Mouse (Mus musculus) embryonic facial prominence, embryonic 11.5 days (tissue): ENCODE data around the gene H2al1m. TPM values are rescaled to one million over a fixed set of nuclear protein-coding genes. Genes with fewer than 3 reads are reported as not detected.
"Not testable (repeated sequence)": the region's sequence is repeated elsewhere in the genome, so short reads cannot be mapped to it uniquely, and the experiment has no call there.

Experiments
- ATAC-seq: fragments of 200-750 bp; cut with Nextera tagmentation; replicated peaks from 2 replicates; pipeline ENCODE4 v1.8.0; 2017; ENCODE audit warnings: low read depth; ENCODE audit not compliant: insufficient number of reproducible peaks, low FRiP score, low TSS enrichment
- DNase-seq: peaks from one replicate; pipeline ENCODE4 v3.0.0-alpha.2; 2015; ENCODE audit warnings: low spot score
- H3K27ac ChIP-seq: fragments of 300-500 bp; sonication (generic); replicated peaks from 2 replicates; pipeline ENCODE4 v1.5.1; 2014; ENCODE audit warnings: mild to moderate bottlenecking, low read depth, low read length, control low read depth
- H3K27me3 ChIP-seq: fragments of 300-500 bp; sonication (generic); 2 replicates; pipeline ENCODE4 v1.6.1; 2014; ENCODE audit warnings: mild to moderate bottlenecking, low read length, moderate library complexity, mixed read lengths; ENCODE audit not compliant: control insufficient read depth, insufficient read depth
- H3K36me3 ChIP-seq: fragments of 300-500 bp; sonication (generic); replicated peaks from 2 replicates; pipeline ENCODE4 v1.6.1; 2014; ENCODE audit warnings: low read depth, mild to moderate bottlenecking, low read length, moderate library complexity, mixed read lengths; ENCODE audit not compliant: control insufficient read depth, insufficient read depth
- H3K4me1 ChIP-seq: fragments of 300-500 bp; sonication (generic); 2 replicates; pipeline ENCODE4 v1.6.1; 2014; ENCODE audit warnings: low read length, mixed read lengths; ENCODE audit not compliant: control insufficient read depth, insufficient read depth
- H3K4me2 ChIP-seq: fragments of 300-500 bp; sonication (generic); 2 replicates; pipeline ENCODE4 v1.6.1; 2014; ENCODE audit warnings: low read depth, mild to moderate bottlenecking, control low read depth, low read length, moderate library complexity
- H3K4me3 ChIP-seq: fragments of 300-500 bp; sonication (generic); 2 replicates; pipeline ENCODE4 v1.5.1; 2014; ENCODE audit warnings: low read depth, low read length, control low read depth
- H3K9ac ChIP-seq: fragments of 300-500 bp; sonication (generic); replicated peaks from 2 replicates; pipeline ENCODE4 v1.6.1; 2014; ENCODE audit warnings: mild to moderate bottlenecking, control low read depth, low read length
- H3K9me3 ChIP-seq: fragments of 300-500 bp; sonication (generic); replicated peaks from 2 replicates; pipeline ENCODE4 v1.6.1; 2016; ENCODE audit warnings: mild to moderate bottlenecking, low read length, inconsistent platforms, mixed read lengths; ENCODE audit not compliant: control insufficient read depth
- WGBS: fragments of 180-500 bp; shearing (Covaris S2); extraction: QIAGEN DNeasy Blood & Tissue Kit; methylation state at CpG from one replicate; pipeline ENCODE4 v1.1.7; 2014; 5-methylcytosine and 5-hydroxymethylcytosine counted together
- polyA plus RNA-seq: library from polyadenylated mRNA; unstranded; fragments of >200 nt; fragmentation: Nextera tagmentation; extraction: Ambion mirVana; gene quantifications from 2 replicates; pipeline ENCODE4 v1.2.1, GENCODE M21; 2014

H2al1m gene
- not detected in 2 replicates for polyA plus RNA-seq

DNA sequence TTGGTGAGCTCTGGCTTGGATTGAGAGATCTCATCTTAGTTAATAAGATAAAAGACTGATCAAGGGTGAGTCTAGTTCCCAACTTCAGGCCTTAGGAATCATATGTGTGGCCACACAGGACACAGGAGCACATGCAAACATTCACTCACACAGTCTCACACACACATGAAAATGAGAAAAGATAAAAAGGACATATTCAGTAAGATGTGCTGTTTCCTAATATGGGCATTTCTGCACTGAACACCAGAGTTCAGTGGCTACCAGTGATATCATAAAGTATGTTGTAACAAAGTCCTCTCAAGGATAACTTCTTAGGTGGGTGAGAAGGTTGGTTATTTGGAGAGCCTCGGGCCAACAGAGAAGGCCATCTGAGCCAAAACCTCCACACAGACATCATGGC, at the start of gene H2al1m:
TSS of gene H2al1m (plus strand) at position 301 of the 400 bp plus-strand sequence.
- not testable (repeated sequence) for H3K9ac ChIP-seq, H3K27me3 ChIP-seq, H3K4me3 ChIP-seq, ATAC-seq, H3K4me2 ChIP-seq, DNase-seq, H3K27ac ChIP-seq, H3K36me3 ChIP-seq, H3K9me3 ChIP-seq, H3K4me1 ChIP-seq
- WGBS, result no CpG with 5 or more reads among the region's 1 CpGs

DNA sequence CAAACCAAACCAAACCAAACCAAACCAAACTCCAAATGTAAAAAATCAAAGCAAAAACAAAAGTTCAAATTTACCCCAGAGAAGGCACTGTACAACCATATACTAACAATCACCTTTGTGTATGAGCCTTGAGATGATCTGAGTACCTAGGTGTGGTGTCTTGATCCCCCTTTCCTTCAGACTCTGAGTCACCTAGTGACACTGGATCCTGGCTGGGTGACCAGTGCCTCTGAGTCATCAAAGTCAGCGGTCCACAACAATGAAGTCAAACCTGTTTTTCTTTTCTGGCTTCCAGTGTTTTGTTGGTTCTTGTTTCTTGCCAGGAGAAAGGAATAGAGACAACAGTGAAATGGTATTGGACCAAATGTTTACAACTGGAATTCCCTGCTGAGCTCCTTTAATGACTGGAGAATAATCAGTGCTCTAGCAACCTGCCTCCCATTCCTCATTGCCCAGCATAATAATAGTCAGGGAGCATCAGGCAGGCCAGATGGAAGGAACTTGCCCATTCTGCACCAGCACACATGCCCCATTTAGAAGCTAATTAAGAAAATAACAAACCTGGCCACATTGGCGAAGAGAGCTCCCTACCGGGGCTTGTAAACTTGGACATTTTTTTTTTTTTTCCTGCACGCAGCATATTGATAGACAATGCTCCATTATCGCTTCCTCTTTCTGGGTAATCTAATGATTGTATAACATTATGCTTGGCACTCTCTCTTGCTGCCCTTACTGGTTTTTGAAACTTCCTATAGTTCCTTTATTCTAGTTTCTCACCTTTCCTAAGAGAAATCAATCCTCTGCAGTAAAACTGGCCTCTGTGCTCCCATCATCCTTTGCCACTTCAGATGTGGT, 42.6 kb upstream of the H2al1m start:
- Histone ChIP-seq H3K9ac (no peak overlapping the region), H3K4me2 (no peak overlapping the region), H3K27ac (no peak overlapping the region), H3K27me3 (no peaks in the 10 kb centered on the region), H3K4me3 (no peak overlapping the region), H3K4me1 (no peaks in the 10 kb centered on the region), H3K9me3 (no peaks in the 10 kb centered on the region), H3K36me3 (no peaks in the 10 kb centered on the region)
- 77% methylated on average over 5 of the region's 5 CpGs for WGBS
- no peak for ATAC-seq
- no peak for DNase-seq

DNA sequence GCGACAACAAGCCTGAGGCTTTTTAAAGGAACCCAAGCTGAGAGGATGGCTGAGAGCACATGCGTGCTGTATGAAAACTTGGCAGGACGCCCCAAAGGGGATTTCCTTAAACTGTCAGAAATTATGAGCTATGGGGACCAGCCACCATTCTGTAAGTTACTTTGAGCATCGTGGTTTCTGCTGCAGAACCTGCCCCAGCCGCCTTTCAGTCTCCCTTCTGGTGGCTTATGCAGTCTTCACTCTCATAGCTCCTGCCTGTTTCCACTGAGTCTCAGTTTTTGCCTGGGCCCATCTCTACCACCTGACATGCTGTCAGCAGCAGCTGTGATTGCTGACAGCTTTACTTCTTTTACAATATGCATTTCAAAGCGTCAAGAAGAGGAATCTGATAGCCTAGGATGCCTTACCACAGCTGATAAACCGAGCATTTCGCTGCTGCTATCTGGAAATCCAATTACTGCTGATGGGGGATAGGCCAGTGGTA, 40.1 kb upstream of the H2al1m start:
- 71% methylated on average over 8 of the region's 8 CpGs for WGBS
- Histone ChIP-seq H3K4me2 (no peak overlapping the region), H3K9ac (no peak overlapping the region), H3K9me3 (no peaks in the 10 kb centered on the region), H3K27ac (no peak overlapping the region), H3K36me3 (no peaks in the 10 kb centered on the region), H3K4me3 (no peak overlapping the region), H3K4me1 (no peaks in the 10 kb centered on the region), H3K27me3 (no peaks in the 10 kb centered on the region)
- DNase-seq (no peak), ATAC-seq (no peak)

GRCm38 (mm10) chrX:9244603-9245336, 38.8 kb upstream of the H2al1m start:
- 59% methylated on average over 12 of the region's 12 CpGs for WGBS
- no peaks in the 10 kb centered on the region for H3K36me3 ChIP-seq
- no peaks in the 10 kb centered on the region for H3K27me3 ChIP-seq
- DNase-seq, result no peak
- H3K9ac ChIP-seq, result no peak overlapping the region
- no peak overlapping the region for H3K4me3 ChIP-seq
- no peak overlapping the region for H3K4me2 ChIP-seq
- H3K4me1 ChIP-seq, result no peaks in the 10 kb centered on the region
- H3K9me3 ChIP-seq, result no peaks in the 10 kb centered on the region
- H3K27ac ChIP-seq, result no peak overlapping the region
- no peak for ATAC-seq

DNA sequence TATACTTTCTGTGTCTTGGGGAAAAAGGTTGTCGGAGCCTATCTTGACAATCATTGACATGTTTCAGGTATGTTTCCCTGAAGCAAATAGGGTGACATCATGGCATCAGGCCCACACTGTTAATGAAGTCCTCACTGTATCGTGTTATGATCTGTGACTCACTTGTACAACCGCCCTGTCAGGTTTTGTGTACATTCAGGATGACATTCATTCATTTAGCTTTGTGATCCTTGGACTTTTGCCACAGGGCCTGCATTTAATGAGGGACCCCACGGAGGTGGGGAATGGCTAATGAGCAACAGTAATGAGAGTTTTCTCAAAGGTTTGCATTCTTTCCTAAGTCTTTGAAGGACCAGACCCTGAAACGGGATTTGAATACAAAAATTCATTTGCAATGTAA, 34.7 kb upstream of the H2al1m start:
- DNase-seq (no peak), ATAC-seq (no peak)
- H3K4me3 ChIP-seq, result no peak overlapping the region
- no peak overlapping the region for H3K27ac ChIP-seq
- no peaks in the 10 kb centered on the region for H3K9me3 ChIP-seq
- no peaks in the 10 kb centered on the region for H3K36me3 ChIP-seq
- no peak overlapping the region for H3K4me2 ChIP-seq
- H3K27me3 ChIP-seq, result no peaks in the 10 kb centered on the region
- H3K4me1 ChIP-seq, result no peaks in the 10 kb centered on the region
- WGBS, result 62% methylated on average over 5 of the region's 5 CpGs
- no peak overlapping the region for H3K9ac ChIP-seq

- no peaks in the 10 kb centered on the region for H3K9me3 ChIP-seq
- H3K4me2 ChIP-seq, result no peak overlapping the region
- ATAC-seq, result no peak
- H3K4me1 ChIP-seq, result no peaks in the 10 kb centered on the region
- no peak overlapping the region for H3K9ac ChIP-seq
- H3K4me3 ChIP-seq, result no peak overlapping the region
- 77% methylated on average over 10 of the region's 10 CpGs for WGBS
- H3K36me3 ChIP-seq, result no peaks in the 10 kb centered on the region
- H3K27me3 ChIP-seq, result no peaks in the 10 kb centered on the region
- H3K27ac ChIP-seq, result no peak overlapping the region
- no peak for DNase-seq
Measured at GRCm38 (mm10) chrX:9253990-9254389, 29.6 kb upstream of the H2al1m start.

- Histone ChIP-seq H3K27me3 (no peaks in the 10 kb centered on the region), H3K4me2 (no peak overlapping the region), H3K4me3 (no peak overlapping the region), H3K27ac (no peak overlapping the region), H3K9me3 (no peaks in the 10 kb centered on the region), H3K36me3 (no peaks in the 10 kb centered on the region), H3K4me1 (no peaks in the 10 kb centered on the region), H3K9ac (no peak overlapping the region)
- 89% methylated on average over 3 of the region's 3 CpGs for WGBS
- no peak for ATAC-seq
- no peak for DNase-seq
Measured at GRCm38 (mm10) chrX:9254901-9255300, 28.7 kb upstream of the H2al1m start.

- ATAC-seq (no peak), DNase-seq (no peak)
- Histone ChIP-seq H3K36me3 (no peaks in the 10 kb centered on the region), H3K27ac (no peak within 1 kb of the TSS), H3K27me3 (no peaks in the 10 kb centered on the region), H3K9ac (no peak within 1 kb of the TSS), H3K4me3 (no peak within 1 kb of the TSS), H3K4me1 (no peaks in the 10 kb centered on the region), H3K4me2 (no peak within 1 kb of the TSS), H3K9me3 (no peaks in the 10 kb centered on the region)
- WGBS, result 81% methylated on average over 5 of the region's 5 CpGs
Measured at GRCm38 (mm10) chrX:9256766-9257165, 26.8 kb upstream of the H2al1m start, which contains the start of gene Gm14862. TSS of gene Gm14862 (minus strand) at chrX:9256899.
